Mouse (Mus musculus): ENCODE measurements around the gene Prr36. TPM values are rescaled to one million over a fixed set of nuclear protein-coding genes. Genes with fewer than 3 reads are reported as not detected.
"Not testable (repeated sequence)": the region's sequence is repeated elsewhere in the genome, so short reads cannot be mapped to it uniquely, and the experiment has no call there.

Prr36 gene
- polyA plus RNA-seq, 1 experiment from 2014 or later: 1.0 TPM

DNA sequence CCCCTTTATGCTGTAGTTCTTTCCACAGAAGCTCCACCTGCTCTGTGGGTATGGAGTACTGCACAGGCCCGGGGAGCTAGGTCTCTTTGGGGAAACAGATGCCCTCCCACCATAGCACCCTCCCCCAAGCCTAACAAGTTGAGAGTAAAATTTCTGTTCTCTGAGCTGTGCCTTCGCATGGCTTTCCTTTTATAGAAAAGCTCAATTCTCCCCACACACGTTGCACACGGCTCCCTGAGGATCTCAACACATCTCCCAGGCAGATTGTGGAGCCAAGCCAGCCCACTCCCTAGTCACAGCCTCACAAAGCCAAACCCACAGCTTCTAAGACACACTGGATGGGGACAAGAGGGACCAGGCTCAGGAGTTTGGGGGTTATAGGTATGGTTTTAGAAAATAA lies 39.7 kb upstream of the Prr36 start:
- Histone ChIP-seq H3K36me3 (ENCODE audit: control insufficient read depth, insufficient read depth, low read length) (peaks cover 26% of the 10 kb centered on the region), H3K4me3 (ENCODE audit: low read depth, low read length) (no peak overlapping the region), H3K27ac (ENCODE audit: low read depth, low read length) (no peak overlapping the region), H3K9me3 (ENCODE audit: control insufficient read depth, low read length) (no peaks in the 10 kb centered on the region), H3K4me1 (replicated peaks; ENCODE audit: control insufficient read depth, insufficient read depth, low read length) (peaks cover 26% of the 10 kb centered on the region), H3K4me2 (no peak overlapping the region), H3K27me3 (replicated peaks; ENCODE audit: control insufficient read depth, insufficient read depth, low read length) (no peaks in the 10 kb centered on the region), H3K9ac (ENCODE audit: low read depth, low read length) (no peak overlapping the region)
- ATAC-seq (replicated peaks; ENCODE audit: low FRiP score) (no peak), DNase-seq (ENCODE audit: low spot score) (no peak)
- WGBS: 79% methylated on average over 4 of the region's 4 CpGs

DNA sequence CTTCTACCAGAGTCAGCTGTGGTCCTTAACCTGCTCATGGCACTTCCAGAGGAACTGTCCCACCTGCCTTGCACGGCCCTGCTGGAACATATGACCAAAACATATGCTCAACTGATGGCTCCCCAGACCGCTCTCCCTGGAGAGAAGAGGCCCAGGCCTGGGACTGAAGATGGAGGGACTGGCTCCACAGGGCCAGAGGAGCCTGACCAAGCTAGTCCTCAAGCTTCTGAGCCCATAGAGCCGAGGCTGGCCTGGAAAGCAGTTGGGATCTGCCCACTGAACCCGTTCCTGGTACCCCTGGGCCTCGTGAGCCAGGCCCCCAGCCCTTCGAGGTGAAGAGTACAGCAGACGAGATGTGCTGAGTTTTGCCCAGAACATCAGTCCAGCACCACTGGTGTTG lies 38.2 kb upstream of the Prr36 start:
- not testable (repeated sequence) for H3K9ac ChIP-seq (ENCODE audit: low read depth, low read length); ATAC-seq (replicated peaks; ENCODE audit: low FRiP score); DNase-seq (ENCODE audit: low spot score); H3K4me3 ChIP-seq (ENCODE audit: low read depth, low read length); H3K27ac ChIP-seq (ENCODE audit: low read depth, low read length); H3K4me2 ChIP-seq; H3K27me3 ChIP-seq (replicated peaks; ENCODE audit: control insufficient read depth, insufficient read depth, low read length); H3K9me3 ChIP-seq (ENCODE audit: control insufficient read depth, low read length)
- H3K36me3 ChIP-seq (ENCODE audit: control insufficient read depth, insufficient read depth, low read length): peaks cover 20% of the 10 kb centered on the region
- H3K4me1 ChIP-seq (replicated peaks; ENCODE audit: control insufficient read depth, insufficient read depth, low read length): peaks cover 27% of the 10 kb centered on the region
- whole genome bisulfite sequencing: 79% methylated on average over 7 of the region's 7 CpGs

DNA sequence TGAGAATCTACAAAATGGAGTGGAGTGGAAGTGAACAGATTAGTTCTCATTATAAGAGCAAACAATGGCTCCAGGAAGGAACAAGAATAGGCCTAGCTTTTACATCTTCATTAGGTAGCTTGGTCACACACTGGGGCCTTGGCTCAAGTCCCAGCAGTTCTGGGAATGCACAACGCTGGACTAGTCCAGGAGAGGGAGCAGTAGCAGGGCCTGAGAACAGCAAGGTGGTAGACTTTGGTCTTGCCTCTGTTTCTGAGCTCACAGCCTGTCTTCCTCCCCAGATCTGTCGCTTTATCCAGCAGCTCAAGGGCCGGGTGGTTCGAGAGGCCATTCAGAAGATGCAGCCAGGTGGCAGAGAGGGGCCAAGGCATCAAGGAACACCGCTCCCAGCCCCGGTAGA lies 36.7 kb upstream of the Prr36 start:
- Histone ChIP-seq H3K27me3 (replicated peaks; ENCODE audit: control insufficient read depth, insufficient read depth, low read length) (no peaks in the 10 kb centered on the region), H3K4me3 (ENCODE audit: low read depth, low read length) (peak overlapping the region; percentile 85), H3K27ac (ENCODE audit: low read depth, low read length) (peak overlapping the region; percentile 13; the same call in 1 of the 2 replicates), H3K9me3 (ENCODE audit: control insufficient read depth, low read length) (no peaks in the 10 kb centered on the region), H3K9ac (ENCODE audit: low read depth, low read length) (no peak overlapping the region), H3K36me3 (ENCODE audit: control insufficient read depth, insufficient read depth, low read length) (peaks cover 14% of the 10 kb centered on the region), H3K4me2 (peak overlapping the region; percentile 92), H3K4me1 (replicated peaks; ENCODE audit: control insufficient read depth, insufficient read depth, low read length) (peaks cover 34% of the 10 kb centered on the region)
- DNase-seq (ENCODE audit: low spot score): no peak
- WGBS: 70% methylated on average over 6 of the region's 6 CpGs
- ATAC-seq (replicated peaks; ENCODE audit: low FRiP score): no peak

DNA sequence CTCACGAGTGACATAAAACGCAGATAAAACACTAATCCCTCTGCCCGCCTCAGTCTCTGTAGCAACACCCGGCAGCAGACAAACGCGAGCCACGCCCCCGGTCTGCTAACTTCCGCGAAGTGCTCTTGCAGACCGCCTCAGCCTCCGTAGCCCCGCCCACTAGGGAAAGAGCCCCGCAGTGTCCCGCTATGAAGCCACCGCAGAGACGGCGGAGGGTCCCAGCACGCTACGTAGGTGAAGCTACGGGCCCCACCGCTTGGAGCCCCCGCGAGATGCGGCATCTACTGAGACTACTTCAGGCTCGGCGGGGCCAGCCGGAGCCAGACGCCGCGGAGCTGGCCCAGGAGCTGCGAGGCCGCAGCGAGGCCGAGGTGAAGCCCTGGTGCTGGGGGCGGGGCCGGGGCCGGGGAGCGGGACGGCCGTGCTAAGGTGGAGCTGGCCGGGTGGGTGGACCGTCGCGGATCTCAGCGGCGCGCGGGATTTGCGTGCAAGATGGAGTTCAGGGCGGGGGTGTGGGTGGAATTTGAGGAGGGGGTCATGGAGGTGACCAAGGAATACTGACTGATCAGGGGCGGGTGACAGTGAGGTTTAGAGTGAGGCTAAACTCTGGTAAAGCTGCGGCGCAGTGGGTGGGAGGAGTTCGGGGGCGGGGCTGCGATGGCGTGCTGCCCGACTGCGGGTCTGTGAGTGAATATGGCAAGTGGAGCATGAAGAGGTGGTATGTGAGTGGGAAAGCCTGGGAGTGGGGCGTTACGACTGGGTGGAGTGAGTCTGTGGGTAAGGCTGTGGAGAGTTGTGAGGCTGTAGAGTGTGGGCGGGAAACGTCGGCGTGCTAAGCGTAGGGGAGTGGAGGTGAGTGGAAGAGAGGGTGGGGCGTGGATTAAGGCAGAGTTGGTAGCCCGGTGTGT lies 35.9 kb upstream of the Prr36 start, which contains the start of gene Snapc2:
Snapc2 (plus strand) TSS at position 147 of the 908 bp plus-strand sequence.
- H3K27ac ChIP-seq (ENCODE audit: low read depth, low read length): peak within 1 kb of the TSS; percentile 78
- H3K4me1 ChIP-seq (replicated peaks; ENCODE audit: control insufficient read depth, insufficient read depth, low read length): peaks cover 32% of the 10 kb centered on the region
- ATAC-seq (replicated peaks; ENCODE audit: low FRiP score) (peak; percentile 91), DNase-seq (ENCODE audit: low spot score) (peak; percentile 94)
- H3K4me2 ChIP-seq: peak within 1 kb of the TSS; percentile 92
- H3K27me3 ChIP-seq (replicated peaks; ENCODE audit: control insufficient read depth, insufficient read depth, low read length): no peaks in the 10 kb centered on the region
- peak within 1 kb of the TSS; percentile 85 for H3K4me3 ChIP-seq (ENCODE audit: low read depth, low read length)
- peaks cover 14% of the 10 kb centered on the region for H3K36me3 ChIP-seq (ENCODE audit: control insufficient read depth, insufficient read depth, low read length)
- peak within 1 kb of the TSS; percentile 90 for H3K9ac ChIP-seq (ENCODE audit: low read depth, low read length)
- H3K9me3 ChIP-seq (ENCODE audit: control insufficient read depth, low read length): no peaks in the 10 kb centered on the region
- under 1% methylated on average over 69 of the region's 69 CpGs for WGBS

DNA sequence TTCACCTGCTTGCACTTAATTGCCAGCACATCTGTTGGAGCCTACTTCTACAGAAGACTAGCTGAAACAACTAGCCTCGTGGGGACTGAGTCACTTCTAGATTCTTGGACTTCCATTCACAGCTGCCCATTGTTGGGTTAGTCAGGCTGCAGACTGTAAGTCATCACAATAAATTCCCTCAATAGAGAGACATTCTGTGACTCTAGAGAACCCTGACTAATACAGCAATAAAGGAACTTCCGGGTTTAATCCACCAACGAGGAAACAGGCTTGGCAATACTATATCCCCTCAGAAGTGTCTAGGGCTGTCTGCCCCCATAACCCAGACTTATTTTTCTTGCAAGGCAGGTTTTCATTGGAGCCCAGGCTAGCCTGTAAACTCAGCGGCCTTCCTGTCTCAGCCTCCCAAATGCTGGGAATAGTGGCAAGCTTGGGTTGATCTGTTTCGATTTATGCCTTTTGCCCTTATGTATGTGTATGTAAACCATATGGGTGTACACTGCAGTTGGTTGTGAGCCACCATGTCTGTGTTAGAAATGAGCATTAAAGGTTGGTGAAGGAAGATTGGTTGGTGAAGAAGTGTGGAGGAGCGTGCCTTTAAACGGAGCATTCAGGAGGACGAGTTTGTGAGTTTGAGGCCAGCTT lies 35.0 kb upstream of the Prr36 start:
- Histone ChIP-seq H3K9me3 (ENCODE audit: control insufficient read depth, low read length) (no peaks in the 10 kb centered on the region), H3K9ac (ENCODE audit: low read depth, low read length) (peak overlapping the region; percentile 90), H3K4me1 (replicated peaks; ENCODE audit: control insufficient read depth, insufficient read depth, low read length) (peaks cover 28% of the 10 kb centered on the region), H3K36me3 (ENCODE audit: control insufficient read depth, insufficient read depth, low read length) (peaks cover 17% of the 10 kb centered on the region), H3K27me3 (replicated peaks; ENCODE audit: control insufficient read depth, insufficient read depth, low read length) (no peaks in the 10 kb centered on the region), H3K4me2 (peak overlapping the region; percentile 92), H3K27ac (ENCODE audit: low read depth, low read length) (peak overlapping the region; percentile 78), H3K4me3 (ENCODE audit: low read depth, low read length) (peak overlapping the region; percentile 85)
- ATAC-seq (replicated peaks; ENCODE audit: low FRiP score) (no peak), DNase-seq (ENCODE audit: low spot score) (no peak)
- WGBS: 40% methylated on average over 8 of the region's 8 CpGs

DNA sequence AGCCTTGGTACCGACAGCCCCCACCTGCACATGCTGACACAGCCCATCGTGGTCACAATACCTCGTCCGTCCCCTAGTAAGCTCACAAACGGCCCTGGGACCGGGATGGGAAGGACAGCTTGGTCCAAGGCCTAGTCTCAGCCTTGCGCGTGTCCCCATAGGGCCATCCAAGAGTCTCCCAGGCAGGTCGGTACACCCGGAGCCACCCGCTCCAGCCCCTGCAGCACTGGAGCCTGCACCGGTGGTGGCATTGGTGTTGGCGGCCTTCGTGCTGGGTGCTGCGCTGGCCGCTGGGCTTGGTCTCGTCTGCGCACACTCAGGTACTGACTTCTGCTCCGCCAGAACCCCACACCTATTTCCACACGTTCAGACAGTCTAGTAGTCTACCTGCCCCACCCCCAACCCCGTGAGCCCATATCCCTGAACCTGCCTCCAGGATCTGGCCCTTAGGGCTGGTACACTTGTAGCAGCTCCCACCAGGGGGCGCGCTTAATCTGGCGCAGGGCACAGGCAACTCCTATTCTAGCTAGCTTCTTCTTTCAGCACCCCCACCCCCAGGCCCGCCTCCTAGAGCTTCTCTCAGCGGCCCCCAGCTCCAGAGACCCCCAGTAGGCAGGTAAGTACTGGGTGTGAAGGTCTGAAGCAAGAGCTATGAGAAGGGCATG lies 33.2 kb upstream of the Prr36 start:
- ATAC-seq (replicated peaks; ENCODE audit: low FRiP score) (peak; percentile 40), DNase-seq (ENCODE audit: low spot score) (peak; percentile 84)
- Histone ChIP-seq H3K27ac (ENCODE audit: low read depth, low read length) (no peak overlapping the region), H3K9me3 (ENCODE audit: control insufficient read depth, low read length) (no peaks in the 10 kb centered on the region), H3K9ac (ENCODE audit: low read depth, low read length) (no peak overlapping the region), H3K4me3 (ENCODE audit: low read depth, low read length) (no peak overlapping the region), H3K4me1 (replicated peaks; ENCODE audit: control insufficient read depth, insufficient read depth, low read length) (peaks cover 28% of the 10 kb centered on the region), H3K27me3 (replicated peaks; ENCODE audit: control insufficient read depth, insufficient read depth, low read length) (no peaks in the 10 kb centered on the region), H3K4me2 (no peak overlapping the region), H3K36me3 (ENCODE audit: control insufficient read depth, insufficient read depth, low read length) (peaks cover 18% of the 10 kb centered on the region)
- WGBS: 35% methylated on average over 26 of the region's 26 CpGs

DNA sequence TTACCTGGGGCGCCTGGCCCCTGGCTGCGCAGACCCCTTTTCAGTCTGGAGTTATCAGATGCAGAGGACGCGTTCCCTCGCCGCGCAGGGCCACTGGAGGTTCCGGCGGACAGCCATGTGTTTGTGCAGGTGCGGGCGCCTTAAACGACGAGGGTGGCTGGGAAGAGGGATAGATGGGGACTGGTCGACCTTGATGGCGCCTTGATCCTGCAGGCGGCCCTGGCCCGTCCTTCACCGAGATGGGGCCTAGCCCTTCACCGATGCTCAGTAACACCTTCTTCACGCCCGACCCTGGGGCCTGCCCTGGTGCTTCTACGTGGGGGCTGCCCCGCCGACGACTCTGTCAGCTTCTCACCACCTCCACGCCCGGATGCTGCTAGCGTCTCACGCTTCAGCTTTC lies 32.0 kb upstream of the Prr36 start:
- no peak overlapping the region for H3K4me2 ChIP-seq
- 39% methylated on average over 29 of the region's 29 CpGs for WGBS
- no peak overlapping the region for H3K4me3 ChIP-seq (ENCODE audit: low read depth, low read length)
- H3K9ac ChIP-seq (ENCODE audit: low read depth, low read length): no peak overlapping the region
- H3K36me3 ChIP-seq (ENCODE audit: control insufficient read depth, insufficient read depth, low read length): peaks cover 28% of the 10 kb centered on the region
- H3K4me1 ChIP-seq (replicated peaks; ENCODE audit: control insufficient read depth, insufficient read depth, low read length): peaks cover 27% of the 10 kb centered on the region
- H3K27ac ChIP-seq (ENCODE audit: low read depth, low read length): no peak overlapping the region
- H3K27me3 ChIP-seq (replicated peaks; ENCODE audit: control insufficient read depth, insufficient read depth, low read length): no peaks in the 10 kb centered on the region
- DNase-seq (ENCODE audit: low spot score) (no peak), ATAC-seq (replicated peaks; ENCODE audit: low FRiP score) (no peak)
- no peaks in the 10 kb centered on the region for H3K9me3 ChIP-seq (ENCODE audit: control insufficient read depth, low read length)

DNA sequence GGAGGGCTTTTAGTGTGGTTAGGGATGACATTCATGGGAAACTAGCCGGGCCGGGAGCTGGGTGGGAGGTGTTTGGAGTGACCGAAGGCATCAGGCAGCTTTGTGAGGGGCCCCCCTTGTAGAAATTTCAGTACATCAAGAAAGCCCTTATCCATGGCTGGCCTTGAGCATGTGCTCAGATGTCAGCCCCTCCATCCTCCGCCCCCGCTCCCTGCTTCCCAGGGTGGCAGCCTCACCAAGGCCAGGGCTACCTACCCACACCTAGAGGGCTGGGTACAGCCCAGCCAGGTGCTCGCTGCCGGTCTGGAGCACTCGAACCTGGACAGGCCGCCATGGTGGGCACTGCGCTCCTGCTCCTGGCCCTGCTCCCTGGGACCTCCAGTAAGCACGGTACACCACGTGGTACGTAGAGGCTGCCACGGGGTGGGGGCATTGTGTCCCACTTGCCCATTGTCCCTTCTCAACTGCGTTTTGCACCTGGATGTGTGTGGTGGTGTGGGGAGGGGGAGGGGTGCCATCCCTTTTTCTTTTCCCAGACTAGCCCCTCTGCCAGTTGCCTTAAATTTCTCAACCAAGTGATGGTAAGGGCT lies 30.8 kb upstream of the Prr36 start, which contains the start of gene Tgfbr3l:
Tgfbr3l (plus strand) TSS at position 264 of the 590 bp plus-strand sequence.
- 78% methylated on average over 15 of the region's 15 CpGs for WGBS
- Histone ChIP-seq H3K4me2 (no peak within 1 kb of the TSS), H3K9me3 (ENCODE audit: control insufficient read depth, low read length) (no peaks in the 10 kb centered on the region), H3K27me3 (replicated peaks; ENCODE audit: control insufficient read depth, insufficient read depth, low read length) (no peaks in the 10 kb centered on the region), H3K4me3 (ENCODE audit: low read depth, low read length) (no peak within 1 kb of the TSS), H3K4me1 (replicated peaks; ENCODE audit: control insufficient read depth, insufficient read depth, low read length) (peaks cover 20% of the 10 kb centered on the region), H3K36me3 (ENCODE audit: control insufficient read depth, insufficient read depth, low read length) (peaks cover 38% of the 10 kb centered on the region), H3K9ac (ENCODE audit: low read depth, low read length) (no peak within 1 kb of the TSS), H3K27ac (ENCODE audit: low read depth, low read length) (no peak within 1 kb of the TSS)
- DNase-seq (ENCODE audit: low spot score) (no peak), ATAC-seq (replicated peaks; ENCODE audit: low FRiP score) (no peak)
